In genomic region chr9:60999001-60999529, GRCm38 (mm10) we compare ENCODE assay signal across 7 mouse cellular contexts.
DNase-seq lines count a peak whose midpoint lies in the region; TF ChIP-seq lines count a peak whose summit lies in the region.

No protein-coding gene starts in this region.

- peak; percentile 48 for TF ChIP-seq CTCF in ES-Bruce4 (IDR thresholded peaks at IDR 0.05; ENCODE audit: low read depth, low read length)

- H3K9ac ChIP-seq in ES-Bruce4 (ENCODE audit: low read depth, poor library complexity, severe bottlenecking): no peak overlapping the region

- no peak overlapping the region for H3K4me3 ChIP-seq in ES-Bruce4 (ENCODE audit: low read depth, low read length)
- H3K4me3 ChIP-seq in macrophage (ENCODE audit: inconsistent target): no peak overlapping the region
- no peak overlapping the region for H3K4me3 ChIP-seq in limb, embryonic 10.5 days

- H3K27me3 ChIP-seq in ES-Bruce4 (ENCODE audit: control insufficient read depth, insufficient read depth, low read length, poor library complexity, severe bottlenecking): no peaks in the 10 kb centered on the region
- peaks cover 49% of the 10 kb centered on the region for H3K27me3 ChIP-seq in limb, embryonic 10.5 days (ENCODE audit: low read depth, poor library complexity, severe bottlenecking)

- H3K9me3 ChIP-seq in ES-Bruce4 (replicated peaks; ENCODE audit: control insufficient read depth, insufficient read depth, low read length, poor library complexity, severe bottlenecking): no peaks in the 10 kb centered on the region
- H3K9me3 ChIP-seq in limb, embryonic 10.5 days (replicated peaks): no peaks in the 10 kb centered on the region

- H3K79me2 ChIP-seq in macrophage (ENCODE audit: inconsistent target): no peaks in the 10 kb centered on the region

- no peak overlapping the region for H3K27ac ChIP-seq in ES-Bruce4 (ENCODE audit: insufficient read depth, low read length)
- H3K27ac ChIP-seq in macrophage: peak overlapping the region; percentile 97
- H3K27ac ChIP-seq in limb, embryonic 10.5 days: no peak overlapping the region

- DNase-seq in layer of hippocampus, adult 11-12 months (ENCODE audit: low spot score): peak; percentile 14
- DNase-seq in layer of hippocampus, adult 9-10 months (ENCODE audit: low spot score): no peak
- DNase-seq in c-Kit-positive CD71-positive TER-119-positive erythroid progenitor cells, embryonic 14.5 days (ENCODE audit: low spot score): peak; percentile 12
- DNase-seq in thymus, postnatal 25 days: peak; percentile 81
- no peak for DNase-seq in limb, embryonic 10.5 days (ENCODE audit: low spot score)

- TF ChIP-seq EP300 in ES-Bruce4 (IDR thresholded peaks at IDR 0.05; ENCODE audit: insufficient read depth, low read depth, low read length): no peak

- no peaks in the 10 kb centered on the region for H3K4me1 ChIP-seq in ES-Bruce4 (ENCODE audit: control insufficient read depth, insufficient read depth, low read length)
- H3K4me1 ChIP-seq in limb, embryonic 10.5 days: peaks cover 24% of the 10 kb centered on the region

- H3K36me3 ChIP-seq in ES-Bruce4 (ENCODE audit: control insufficient read depth, insufficient read depth, low read length, poor library complexity, severe bottlenecking) (no peaks in the 10 kb centered on the region), macrophage (ENCODE audit: inconsistent target) (no peaks in the 10 kb centered on the region)
- no peaks in the 10 kb centered on the region for H3K36me3 ChIP-seq in limb, embryonic 10.5 days

- no peak for TF ChIP-seq POLR2A in ES-Bruce4 (IDR thresholded peaks at IDR 0.05; ENCODE audit: insufficient read depth, low read length)

- whole genome bisulfite sequencing in macrophage (ENCODE audit: missing documents): 1% methylated on average over 6 of the region's 6 CpGs
- 54% methylated on average over 6 of the region's 6 CpGs for WGBS in limb, embryonic 10.5 days

Comparison
In these comparisons a context has a peak if more than half of its experiments do, and no peak if none do; other contexts are left out.
1. DNase-seq: peak in layer of hippocampus, adult 11-12 months (single experiment), c-Kit-positive CD71-positive TER-119-positive erythroid progenitor cells, embryonic 14.5 days (single experiment) and thymus, postnatal 25 days (single experiment); none in layer of hippocampus, adult 9-10 months (single experiment) and limb, embryonic 10.5 days (single experiment).